Mouse (Mus musculus): ENCODE measurements around the gene Uggt2.

Gene Uggt2

GRCm38 (mm10) chr14:119037076-119037683 is 62.0 kb downstream of the Uggt2 start:
- in situ Hi-C loops (cut with MboI, MseI): no loop called here

DNA sequence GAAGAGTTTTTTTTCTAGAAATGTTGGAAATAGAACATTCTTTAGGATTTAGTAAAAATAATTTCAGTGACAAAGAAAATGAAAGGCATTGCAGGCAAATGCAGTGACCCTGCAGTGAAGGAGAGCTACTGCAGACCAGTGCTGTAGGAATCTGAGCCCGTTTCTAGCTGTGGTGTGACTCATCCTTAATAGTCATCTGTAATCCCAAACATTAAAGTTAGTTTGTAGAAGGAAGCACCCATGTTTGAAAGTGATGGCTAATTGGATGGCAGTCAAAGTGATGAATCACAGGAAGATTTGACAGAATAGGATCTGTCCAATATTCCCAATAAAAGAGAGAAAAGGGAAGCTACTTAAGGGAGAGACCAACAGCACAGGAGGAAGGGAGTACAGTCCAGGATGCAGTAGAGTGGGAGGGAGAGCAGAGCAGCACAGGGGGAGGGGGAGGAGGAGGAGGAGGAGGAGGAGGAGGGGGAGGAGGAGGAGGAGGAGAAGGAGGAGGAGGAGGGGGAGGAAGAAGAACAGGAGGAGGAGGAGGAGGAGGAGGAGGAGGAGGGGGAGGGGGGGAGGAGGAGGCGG is 71.5 kb downstream of the Uggt2 start:
- in situ Hi-C loops (cut with MboI, MseI): loop anchor here (10.0 kb wide), 1 partner anchor 213 kb away; no protein-coding TSS in a partner anchor

DNA sequence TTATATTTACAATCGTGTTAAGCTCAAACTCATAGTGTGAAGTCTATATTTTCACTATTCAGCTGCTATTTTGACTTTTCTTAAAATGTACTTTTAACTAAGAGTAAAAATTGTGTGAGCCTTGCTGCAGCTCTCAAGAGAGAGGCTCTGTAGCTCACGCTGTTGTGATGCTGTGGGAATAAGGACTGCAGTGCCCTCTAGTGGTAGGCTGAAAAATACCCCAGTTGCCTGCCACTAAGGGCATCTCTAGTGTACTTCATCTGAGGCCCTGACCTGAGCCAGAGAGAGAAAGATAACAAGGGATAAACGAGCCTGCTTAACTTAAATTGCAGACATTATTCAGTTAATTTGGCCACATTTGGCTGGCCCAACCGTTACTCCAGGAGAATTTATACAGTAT is 72.1 kb downstream of the Uggt2 start:
- in situ Hi-C loops (cut with MboI, MseI): loop anchor here (10.0 kb wide), 1 partner anchor 212 kb away; no protein-coding TSS in a partner anchor

DNA sequence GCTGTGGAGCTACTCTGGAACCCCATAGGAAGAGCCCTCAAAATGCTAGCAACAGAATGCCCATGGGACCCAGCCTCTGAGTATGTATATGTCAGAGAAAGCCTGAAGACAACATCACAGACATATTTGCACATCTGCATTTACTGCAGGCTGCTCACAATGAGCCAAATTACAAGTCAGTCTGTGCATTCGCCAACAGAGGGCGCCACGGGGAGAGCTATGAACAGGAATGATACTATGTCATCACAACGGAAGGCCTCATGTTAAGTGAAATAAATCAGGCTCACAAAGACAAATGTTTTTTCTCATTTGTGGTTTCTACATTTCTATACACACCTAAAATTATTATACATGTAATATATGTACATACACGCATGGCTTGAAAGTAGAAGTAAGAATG is 73.3 kb downstream of the Uggt2 start:
- in situ Hi-C loops (cut with MboI, MseI): loop anchor here (10.0 kb wide), 1 partner anchor 211 kb away; no protein-coding TSS in a partner anchor

GRCm38 (mm10) chr14:119013549-119013948 is 85.7 kb downstream of the Uggt2 start:
- in situ Hi-C loops (cut with MboI, MseI): loop anchor here (25.0 kb wide), 1 partner anchor 776 kb away; the partner anchor contains the start of gene Sox21

DNA sequence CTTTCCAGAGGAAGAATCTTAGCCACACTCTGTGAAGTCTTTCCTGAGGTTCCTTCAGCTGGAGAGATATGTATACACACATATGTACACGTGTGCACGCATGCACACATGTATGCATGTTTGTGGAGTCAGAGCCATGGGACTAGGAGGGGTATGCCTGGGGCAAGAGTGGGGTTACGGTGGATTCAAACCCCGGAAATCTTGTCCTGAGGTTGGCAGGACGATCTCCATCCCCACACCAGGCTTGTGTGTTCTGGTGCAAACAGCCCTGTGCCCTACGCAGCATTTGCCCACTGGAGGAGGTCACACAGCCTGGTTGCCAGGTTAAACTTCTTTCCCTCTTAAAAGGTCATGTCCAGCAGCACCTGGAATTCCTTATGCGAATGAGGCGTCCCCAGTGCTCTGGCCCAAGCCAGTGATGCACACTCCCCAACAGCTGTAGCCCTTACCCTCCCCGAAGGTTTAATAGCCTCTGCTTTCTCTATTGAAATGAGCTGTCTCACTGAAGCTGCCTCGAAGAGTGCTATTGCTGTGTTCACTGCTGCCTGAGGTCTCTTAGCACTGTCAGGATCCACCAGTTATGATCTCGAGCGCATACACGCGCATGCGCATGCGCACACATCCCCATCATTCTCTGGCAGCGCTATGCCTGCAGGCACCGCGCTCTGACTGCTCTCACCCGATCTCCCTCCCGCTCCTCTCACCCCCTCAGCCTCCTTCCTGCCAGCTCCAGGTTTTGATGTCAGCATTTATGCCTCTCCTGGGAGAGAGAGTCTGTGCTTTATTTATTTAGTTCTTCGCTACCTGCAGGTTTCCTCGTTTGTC is 86.4 kb downstream of the Uggt2 start:
- in situ Hi-C loops (cut with MboI, MseI): loop anchor here (25.0 kb wide), 1 partner anchor 776 kb away; the partner anchor contains the start of gene Sox21

- in situ Hi-C loops (cut with MboI, MseI): loop anchor here (25.0 kb wide), 1 partner anchor 772 kb away; the partner anchor contains the start of gene Sox21
These were observed 89.7 kb downstream of the Uggt2 start for GRCm38 (mm10) chr14:119009531-119009930.

DNA sequence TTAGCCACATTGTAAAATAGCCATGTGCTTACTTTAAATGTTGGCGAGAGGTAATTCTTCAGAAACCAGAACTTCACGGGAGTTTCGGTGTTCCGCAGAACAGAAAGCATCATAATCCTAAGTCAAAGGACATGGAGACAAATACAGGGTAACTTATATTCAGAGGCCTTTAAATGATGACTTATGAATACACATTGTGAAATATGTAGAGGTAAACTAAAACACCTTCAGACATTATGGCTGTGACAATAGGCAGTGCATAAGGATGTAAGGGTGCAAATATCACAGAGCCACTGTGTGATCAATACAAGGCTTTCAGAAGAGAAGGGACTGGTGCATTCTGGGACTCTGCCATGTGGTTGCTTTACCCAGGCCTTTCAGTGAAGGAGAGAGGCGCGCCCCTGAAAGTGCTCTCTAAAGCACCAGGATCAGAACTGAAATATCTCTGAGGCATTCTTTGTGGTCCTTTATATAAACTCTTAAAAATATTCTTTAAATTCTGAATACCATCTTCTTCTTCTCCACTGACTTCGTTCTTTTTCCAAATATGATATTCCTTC is 91.1 kb downstream of the Uggt2 start:
- in situ Hi-C loops (cut with MboI, MseI): loop anchor here (25.0 kb wide), 1 partner anchor 771 kb away; the partner anchor contains the start of gene Sox21

DNA sequence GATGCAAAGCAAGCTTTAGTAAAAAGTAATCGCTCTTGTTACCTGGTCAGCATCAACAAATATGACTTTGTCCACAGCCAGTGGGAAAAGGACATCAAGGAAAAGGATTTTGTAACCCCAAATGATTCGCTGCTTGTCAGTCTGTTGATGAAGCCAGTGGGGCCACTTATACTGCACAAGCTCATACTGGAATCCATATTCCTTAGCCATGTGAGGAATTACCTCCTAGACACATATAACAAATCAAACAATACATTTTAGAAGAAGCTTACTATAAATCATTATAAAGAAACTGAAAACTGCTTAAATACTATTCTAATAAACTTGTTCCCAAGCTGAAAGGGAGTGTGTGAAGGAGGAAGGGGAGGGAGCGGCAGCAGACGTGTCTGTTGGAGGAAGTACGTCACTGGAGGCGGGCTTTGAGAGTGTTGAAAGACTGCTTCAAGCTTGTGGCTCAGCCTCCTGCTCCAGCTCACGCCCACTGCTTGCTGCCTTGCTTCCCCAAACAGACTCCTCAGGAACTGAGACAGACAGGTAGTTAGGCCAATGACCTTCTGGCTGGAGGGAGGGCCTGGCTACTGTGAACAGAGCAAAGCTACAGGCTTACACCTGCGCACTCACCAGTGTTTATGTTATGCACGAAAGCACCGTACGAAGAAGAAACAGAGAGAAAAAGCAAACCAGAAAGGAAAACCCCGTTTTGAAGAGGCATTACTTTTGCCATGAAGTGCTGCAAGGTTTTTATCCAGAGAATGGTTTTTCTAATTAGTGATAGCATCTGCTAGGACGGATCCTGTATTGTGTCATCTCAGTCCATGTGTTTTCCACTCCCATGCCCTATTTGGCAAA is 91.9 kb downstream of the Uggt2 start:
- in situ Hi-C loops (cut with MboI, MseI): loop anchor here (25.0 kb wide), 1 partner anchor 770 kb away; the partner anchor contains the start of gene Sox21

- in situ Hi-C loops (cut with MboI, MseI): loop anchor here (25.0 kb wide), 1 partner anchor 769 kb away; the partner anchor contains the start of gene Sox21
These were observed 92.7 kb downstream of the Uggt2 start for GRCm38 (mm10) chr14:119006441-119007102.

GRCm38 (mm10) chr14:119005834-119006233 is 93.4 kb downstream of the Uggt2 start:
- in situ Hi-C loops (cut with MboI, MseI): loop anchor here (25.0 kb wide), 1 partner anchor 769 kb away; the partner anchor contains the start of gene Sox21

GRCm38 (mm10) chr14:119003320-119003719 is 95.9 kb downstream of the Uggt2 start:
- in situ Hi-C loops (cut with MboI, MseI): loop anchor here (25.0 kb wide), 1 partner anchor 766 kb away; the partner anchor contains the start of gene Sox21

- in situ Hi-C loops (cut with MboI, MseI): no loop called here
These were observed 103.9 kb downstream of the Uggt2 start for GRCm38 (mm10) chr14:118995226-118995925.

- in situ Hi-C loops (cut with MboI, MseI): loop anchor here (10.0 kb wide), 1 partner anchor 73 kb away; no protein-coding TSS in a partner anchor
These were observed 111.4 kb downstream of the Uggt2 start for GRCm38 (mm10) chr14:118987523-118988496.

GRCm38 (mm10) chr14:118986653-118987522 is 112.3 kb downstream of the Uggt2 start:
- in situ Hi-C loops (cut with MboI, MseI): loop anchor here (10.0 kb wide), 1 partner anchor 72 kb away; no protein-coding TSS in a partner anchor

GRCm38 (mm10) chr14:118984161-118984560 is 115.1 kb downstream of the Uggt2 start:
- in situ Hi-C loops (cut with MboI, MseI): loop anchor here (5.0 to 10.0 kb wide), 2 partner anchors 37 to 69 kb away; no protein-coding TSS in a partner anchor

DNA sequence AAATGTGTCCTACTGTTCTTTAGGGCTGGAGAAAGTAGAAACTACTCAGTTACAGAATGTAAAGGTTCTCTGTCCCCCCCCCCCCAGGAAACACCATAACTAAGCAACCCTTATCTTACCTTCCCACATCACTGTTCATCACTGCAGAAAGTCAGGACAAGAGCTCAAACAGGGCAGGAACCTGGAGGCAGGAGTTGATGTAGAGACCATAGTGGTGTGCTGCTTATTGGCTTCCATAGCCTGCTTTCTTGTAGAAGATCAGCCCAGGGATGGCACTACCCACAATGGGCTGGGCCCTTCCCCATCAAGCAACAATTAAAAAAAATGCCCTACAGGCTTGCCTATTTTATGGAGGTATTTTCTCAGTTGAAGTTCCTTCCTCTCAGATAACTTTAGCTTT is 115.8 kb downstream of the Uggt2 start:
- in situ Hi-C loops (cut with MboI, MseI): loop anchor here (5.0 to 10.0 kb wide), 2 partner anchors 36 to 69 kb away; no protein-coding TSS in a partner anchor

Data from regulatory T cell (primary cell).